Mouse (Mus musculus) forebrain, postnatal 0 days (tissue): ENCODE data around the gene Notch1. TPM values are rescaled to one million over a fixed set of nuclear protein-coding genes. Genes with fewer than 3 reads are reported as not detected.
A peak's percentile ranks its signal among the peaks of the same experiment; 100 is the strongest.

Experiments used
- ATAC-seq: fragments of 200-750 bp; cut with Nextera tagmentation; 2 replicates; pipeline ENCODE4 v1.8.0; 2017; ENCODE audit warnings: mild to moderate bottlenecking, moderate library complexity
- DNase-seq: peaks from one replicate; pipeline ENCODE4 v3.0.0-alpha.2; 2015
- H3K27ac ChIP-seq: fragments of 300-500 bp; sonication (generic); 2 replicates; pipeline ENCODE4 v1.5.1; 2014; ENCODE audit warnings: low read depth, mild to moderate bottlenecking, antibody characterized with exemption, low read length, moderate library complexity, mixed read lengths
- H3K27me3 ChIP-seq: fragments of 300-500 bp; sonication (generic); 2 replicates; pipeline ENCODE4 v1.6.1; 2014; ENCODE audit warnings: mild to moderate bottlenecking, low read length, mixed read lengths; ENCODE audit not compliant: insufficient read depth
- H3K36me3 ChIP-seq: fragments of 300-500 bp; sonication (generic); 2 replicates; pipeline ENCODE4 v1.6.1; 2014; ENCODE audit warnings: mild to moderate bottlenecking, moderate library complexity; ENCODE audit not compliant: insufficient read depth
- H3K4me1 ChIP-seq: fragments of 300-500 bp; sonication (generic); 2 replicates; pipeline ENCODE4 v1.6.1; 2014; ENCODE audit warnings: antibody characterized with exemption; ENCODE audit not compliant: insufficient read depth
- H3K4me2 ChIP-seq: fragments of 300-500 bp; sonication (generic); 2 replicates; pipeline ENCODE4 v1.6.1; 2014; ENCODE audit warnings: low read depth, mild to moderate bottlenecking, moderate library complexity
- H3K4me3 ChIP-seq: fragments of 300-500 bp; sonication (generic); 2 replicates; pipeline ENCODE4 v1.5.1; 2014; ENCODE audit warnings: low read depth, low read length, mixed read lengths
- H3K9ac ChIP-seq: fragments of 300-500 bp; sonication (generic); 2 replicates; pipeline ENCODE4 v1.6.1; 2014; ENCODE audit warnings: mild to moderate bottlenecking
- H3K9me3 ChIP-seq: fragments of 300-500 bp; sonication (generic); 2 replicates; pipeline ENCODE4 v1.6.1; 2016; ENCODE audit warnings: low read length
- CTCF ChIP-seq: sonication (generic); IDR thresholded peaks from 2 replicates; pipeline ENCODE4 v1.5.1; 2016; ENCODE audit warnings: antibody characterized with exemption, control low read depth, low read depth
- WGBS: fragments of 180-500 bp; shearing (Covaris S2); extraction: QIAGEN DNeasy Blood & Tissue Kit; methylation state at CpG from one replicate; pipeline ENCODE4 v1.1.7; 2014; 5-methylcytosine and 5-hydroxymethylcytosine counted together
- polyA plus RNA-seq: library from polyadenylated mRNA; unstranded; fragments of >200 nt; fragmentation: Nextera tagmentation; extraction: Ambion mirVana; gene quantifications from 2 replicates; pipeline ENCODE4 v1.2.1, GENCODE M21; 2015
- total RNA-seq: library from RNA; depleted of rRNA; stranded (reverse); fragments of >200 nt; gene quantifications from 2 replicates; pipeline ENCODE4 v1.2.3, GENCODE M21; 2014

The Notch1 gene
- total and polyA plus RNA-seq, 2 experiments from 2014 or later = 6.8 to 38.7 TPM

- Histone ChIP-seq H3K9me3 (no peaks in the 10 kb centered on the region), H3K9ac (peak overlapping the region; percentile 61), H3K27me3 (no peaks in the 10 kb centered on the region), H3K27ac (no peak overlapping the region), H3K36me3 (peaks cover 1% of the 10 kb centered on the region), H3K4me3 (peak overlapping the region; percentile 79), H3K4me2 (peak overlapping the region; percentile 89), H3K4me1 (peaks cover 24% of the 10 kb centered on the region)
- 65% methylated on average over 4 of the region's 4 CpGs for WGBS
- TF ChIP-seq CTCF = no peak
- no peak for DNase-seq
- ATAC-seq = no peak
These were observed 69.8 kb downstream of the Notch1 start for GRCm38 (mm10) chr2:26446671-26447070.

GRCm38 (mm10) chr2:26445666-26446445, 70.6 kb downstream of the Notch1 start:
- under 1% methylated on average over 44 of the region's 44 CpGs for WGBS
- peak; percentile 97 for DNase-seq
- Histone ChIP-seq H3K27me3 (no peaks in the 10 kb centered on the region), H3K36me3 (peaks cover 9% of the 10 kb centered on the region), H3K4me2 (peak overlapping the region; percentile 89), H3K9ac (peak overlapping the region; percentile 61), H3K4me1 (peaks cover 24% of the 10 kb centered on the region), H3K27ac (peak overlapping the region; percentile 92), H3K4me3 (peak overlapping the region; percentile 79), H3K9me3 (no peaks in the 10 kb centered on the region)
- ATAC-seq = peak; percentile 93
- TF ChIP-seq CTCF = peak; percentile 39

- H3K36me3 ChIP-seq = peaks cover 17% of the 10 kb centered on the region
- H3K27ac ChIP-seq = peak within 1 kb of the TSS; percentile 92
- TF ChIP-seq CTCF = peak; percentile 47
- under 1% methylated on average over 60 of the region's 61 CpGs for WGBS
- peak; percentile 92 for ATAC-seq
- peak; percentile 100 for DNase-seq
- peaks cover 24% of the 10 kb centered on the region for H3K4me1 ChIP-seq
- H3K27me3 ChIP-seq = no peaks in the 10 kb centered on the region
- peak within 1 kb of the TSS; percentile 89 for H3K4me2 ChIP-seq
- peak within 1 kb of the TSS; percentile 79 for H3K4me3 ChIP-seq
- peak within 1 kb of the TSS; percentile 82 for H3K9ac ChIP-seq
- H3K9me3 ChIP-seq = no peaks in the 10 kb centered on the region
These were observed 71.4 kb downstream of the Notch1 start, which contains the start of gene Sec16a for GRCm38 (mm10) chr2:26444946-26445665. Gene Sec16a (minus strand): TSS chr2:26445216.

- 6% methylated on average over 15 of the region's 15 CpGs for WGBS
- no peak for DNase-seq
These were observed 72.1 kb downstream of the Notch1 start for GRCm38 (mm10) chr2:26444368-26444767.

GRCm38 (mm10) chr2:26443876-26444275, 72.6 kb downstream of the Notch1 start:
- WGBS = 61% methylated on average over 3 of the region's 3 CpGs
- peak overlapping the region; percentile 82 for H3K9ac ChIP-seq
- 0 out of 2 replicates have a peak overlapping the region, but pooled peaks have one; percentile 92 for H3K27ac ChIP-seq
- TF ChIP-seq CTCF = no peak
- ATAC-seq (no peak), DNase-seq (no peak)
- no peaks in the 10 kb centered on the region for H3K27me3 ChIP-seq
- peak overlapping the region; percentile 79 for H3K4me3 ChIP-seq
- H3K9me3 ChIP-seq = no peaks in the 10 kb centered on the region
- peaks cover 21% of the 10 kb centered on the region for H3K4me1 ChIP-seq
- H3K36me3 ChIP-seq = peaks cover 29% of the 10 kb centered on the region
- peak overlapping the region; percentile 70 for H3K4me2 ChIP-seq

More at GRCm38 (mm10) chr2:26444368-26444767, 72.1 kb downstream of the Notch1 start:
- Histone ChIP-seq H3K27ac (peak overlapping the region; percentile 92; the same call in 1 of the 2 replicates), H3K9me3 (no peaks in the 10 kb centered on the region), H3K4me1 (peaks cover 24% of the 10 kb centered on the region), H3K9ac (peak overlapping the region; percentile 82), H3K27me3 (no peaks in the 10 kb centered on the region), H3K4me2 (peak overlapping the region; percentile 70), H3K4me3 (peak overlapping the region; percentile 79), H3K36me3 (peaks cover 24% of the 10 kb centered on the region)
- no peak for TF ChIP-seq CTCF
- no peak for ATAC-seq

GRCm38 (mm10) chr2:26442843-26443242, 73.6 kb downstream of the Notch1 start:
- no peak for TF ChIP-seq CTCF
- WGBS = 31% methylated on average over 1 of the region's 1 CpGs

More at GRCm38 (mm10) chr2:26442843-26443242, 73.6 kb downstream of the Notch1 start:
- H3K36me3 ChIP-seq = peaks cover 39% of the 10 kb centered on the region
- H3K9ac ChIP-seq = no peak overlapping the region
- no peak overlapping the region for H3K4me2 ChIP-seq
- no peaks in the 10 kb centered on the region for H3K9me3 ChIP-seq
- DNase-seq (no peak), ATAC-seq (no peak)
- H3K4me1 ChIP-seq = peaks cover 21% of the 10 kb centered on the region
- H3K4me3 ChIP-seq = no peak overlapping the region
- no peaks in the 10 kb centered on the region for H3K27me3 ChIP-seq
- no peak overlapping the region for H3K27ac ChIP-seq
